Mouse (Mus musculus) heart, adult 2 months (tissue): ENCODE data around the gene Lrrc49.

Experiments
- CTCF ChIP-seq: fragments of 200-600 bp; IDR thresholded peaks from 2 replicates; pipeline ENCODE4 v1.8.1; 2022; ENCODE audit warnings: antibody characterized with exemption, mild to moderate bottlenecking, moderate library complexity
- EP300 ChIP-seq: fragments of 200-500 bp; IDR thresholded peaks from 2 replicates; pipeline ENCODE4 v1.6.1; 2011; ENCODE audit warnings: low read depth, low read length, control low read depth; ENCODE audit not compliant: insufficient read depth
- POLR2A ChIP-seq: fragments of 200-500 bp; IDR thresholded peaks from 2 replicates; pipeline ENCODE4 v1.6.1; 2011; ENCODE audit warnings: mild to moderate bottlenecking, low read depth, low read length, control low read depth; ENCODE audit not compliant: insufficient read depth

DNA sequence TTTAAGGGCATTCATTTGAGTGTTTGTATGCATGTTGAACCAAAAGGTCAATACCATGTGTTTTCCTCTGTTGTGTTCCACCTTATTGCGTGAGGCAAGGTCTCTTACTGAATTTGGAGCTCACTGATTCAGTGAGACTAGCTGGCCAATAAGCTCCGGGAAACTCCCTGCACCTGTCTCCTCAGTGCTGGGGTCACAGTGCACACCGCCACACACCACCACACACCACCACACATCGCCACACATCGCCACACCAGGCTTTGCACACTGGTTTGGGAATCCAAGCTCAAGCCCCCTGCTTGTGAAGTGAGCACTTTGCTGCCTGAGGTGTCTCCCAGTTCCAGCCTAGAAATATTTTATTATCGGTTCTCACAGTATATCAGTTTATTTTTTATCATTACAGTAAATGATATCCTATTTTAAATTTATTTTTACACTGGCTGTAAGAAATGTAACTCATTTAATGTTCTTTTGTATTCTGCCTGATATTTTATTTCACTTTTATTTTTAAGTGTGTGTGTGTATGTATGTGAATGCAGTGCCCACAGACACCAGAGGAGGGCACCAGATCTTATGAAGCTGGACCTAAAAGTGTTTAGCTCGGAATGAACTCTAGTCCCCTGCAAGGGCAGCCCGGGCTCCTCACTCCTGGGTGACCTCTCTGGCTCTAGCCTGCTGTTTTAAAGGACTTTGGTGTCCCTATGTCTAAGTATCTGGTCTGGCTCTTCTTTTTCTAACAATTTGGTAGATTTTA is 96.9 kb downstream of the Lrrc49 start:
- TF ChIP-seq CTCF (peak; percentile 23; the same call in 1 of the 2 replicates), POLR2A (no peak), EP300 (no peak)
